Mouse (Mus musculus) frontal cortex, postnatal 36 days (tissue): Measurements from ENCODE around the gene Terf2ip.
A peak's percentile ranks its signal among the peaks of the same experiment; 100 is the strongest.

ENCODE experiments used
- DNase-seq, 2 experiments: peaks; one replicate each; pipeline ENCODE4 v3.0.0; 2022; ENCODE audit warnings: low spot score in 2 of 2

Gene Terf2ip

GRCm38 (mm10) chr8:112009558-112009957 is 1.6 kb upstream of the Terf2ip start:
- DNase-seq: no peak

DNA sequence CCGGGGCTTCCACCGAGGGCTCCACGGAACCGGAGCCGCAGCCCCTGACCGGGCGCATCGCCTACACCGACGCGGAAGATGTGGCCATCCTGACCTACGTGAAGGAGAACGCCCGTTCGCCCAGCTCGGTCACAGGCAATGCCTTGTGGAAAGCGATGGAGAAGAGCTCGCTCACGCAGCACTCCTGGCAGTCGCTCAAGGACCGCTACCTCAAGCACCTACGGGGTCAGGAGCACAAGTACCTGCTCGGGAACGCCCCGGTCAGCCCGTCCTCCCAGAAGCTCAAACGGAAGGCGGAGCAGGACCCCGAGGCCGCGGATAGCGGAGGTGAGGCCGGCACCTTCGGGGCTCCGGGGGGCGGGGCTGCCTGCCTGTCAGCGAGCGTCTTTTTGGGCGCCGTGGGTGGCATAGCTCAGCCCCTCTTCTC is 631 bp downstream of the Terf2ip start:
- DNase-seq: peak; percentile 19 to 24

DNA sequence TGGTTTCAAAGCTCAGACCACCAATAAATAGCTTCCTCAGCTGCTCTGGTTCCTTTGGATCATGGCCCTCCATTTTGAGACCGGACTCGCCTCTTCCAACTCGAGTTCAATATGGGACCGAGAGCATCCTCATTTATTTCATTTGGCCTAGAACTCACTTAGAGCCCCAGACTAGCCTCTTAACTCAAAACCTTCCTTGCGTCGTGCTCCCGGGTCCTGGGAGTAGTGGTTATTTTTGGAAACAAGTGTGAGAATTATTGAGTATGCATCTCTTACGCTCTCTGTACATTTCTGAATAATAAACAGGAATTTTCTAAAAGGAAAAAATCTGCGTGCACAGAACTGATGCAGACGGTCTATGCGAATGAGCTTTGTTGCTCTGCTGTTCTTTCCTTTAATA is 3.7 kb downstream of the Terf2ip start, which contains the start of gene Gm6793:
Gene Gm6793, minus strand, starts transcription at position 101 of the 400 bp plus-strand sequence.
- DNase-seq: no peak

GRCm38 (mm10) chr8:112029455-112029854 is 18.3 kb downstream of the Terf2ip start:
- DNase-seq: no peak

- DNase-seq: no peak
These were observed 19.5 kb downstream of the Terf2ip start for GRCm38 (mm10) chr8:112030663-112031062.

GRCm38 (mm10) chr8:112033071-112033470 is 21.9 kb downstream of the Terf2ip start:
- no peak for DNase-seq

GRCm38 (mm10) chr8:112034603-112035002 is 23.4 kb downstream of the Terf2ip start:
- DNase-seq: peak in 1 of 2 experiments; percentile 29

- DNase-seq: no peak
These were observed 26.3 kb downstream of the Terf2ip start for GRCm38 (mm10) chr8:112037521-112037920.

DNA sequence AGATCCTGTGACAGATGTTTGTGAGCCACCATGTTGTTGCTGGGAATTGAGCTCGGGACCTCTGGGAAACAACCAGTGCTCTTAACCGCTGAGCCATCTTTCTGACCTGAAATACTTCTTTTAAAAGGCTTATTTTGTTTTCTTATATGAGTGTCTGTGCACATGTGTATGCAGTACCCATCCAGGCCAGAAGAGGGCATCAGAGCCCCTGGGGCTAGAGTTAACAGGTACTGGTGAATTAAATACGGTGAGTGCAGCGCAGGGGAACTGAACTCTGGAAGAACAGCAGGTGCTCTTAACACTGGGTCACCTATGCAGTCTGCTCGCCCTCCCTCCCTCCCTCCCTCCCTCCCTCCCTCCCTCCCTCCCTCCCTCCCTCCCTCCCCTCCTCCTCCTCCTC is 34.0 kb downstream of the Terf2ip start:
- no peak for DNase-seq

DNA sequence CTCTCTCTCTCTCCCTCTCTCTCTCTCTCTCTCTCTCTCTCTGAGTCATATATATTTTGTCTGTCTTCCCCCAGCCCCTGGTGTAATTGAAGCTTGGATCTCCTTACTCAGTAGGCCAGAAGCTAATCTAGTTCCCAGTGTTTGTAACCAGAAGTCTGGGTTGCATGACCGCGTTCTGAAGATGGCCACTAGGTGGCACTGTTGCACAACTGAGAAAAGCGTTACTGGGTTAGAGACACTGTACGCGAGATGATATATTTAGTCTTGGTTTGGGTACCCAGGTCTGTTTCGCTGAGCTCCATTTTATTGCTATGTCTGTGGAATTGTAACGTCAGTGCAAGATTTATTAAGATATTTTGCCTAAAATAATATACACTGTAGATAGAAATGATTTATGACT is 34.7 kb downstream of the Terf2ip start:
- DNase-seq: peak; percentile 86 to 93

- no peak for DNase-seq
These were observed 37.1 kb downstream of the Terf2ip start for GRCm38 (mm10) chr8:112048293-112048692.

- DNase-seq: no peak
These were observed 38.8 kb downstream of the Terf2ip start for GRCm38 (mm10) chr8:112049984-112050383.

DNA sequence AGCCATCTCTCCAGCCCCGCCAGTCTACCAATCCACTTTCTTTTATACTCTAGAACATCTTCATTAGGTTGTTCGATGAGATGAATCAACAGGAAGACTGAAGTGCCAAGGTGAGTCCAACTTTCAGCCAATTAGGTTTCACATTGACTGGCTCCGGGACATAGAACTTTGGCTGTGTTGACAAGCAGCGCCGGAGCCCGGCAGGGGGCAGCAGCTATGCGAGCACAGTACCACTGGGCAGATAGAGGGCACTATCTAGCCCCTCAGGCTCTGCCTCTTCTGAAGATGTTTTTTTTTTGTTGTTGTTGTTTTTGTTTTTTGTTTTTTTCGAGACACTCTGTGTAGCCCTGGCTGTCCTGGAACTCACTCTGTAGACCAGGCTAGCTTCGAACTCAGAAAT is 40.3 kb downstream of the Terf2ip start:
- DNase-seq: no peak

GRCm38 (mm10) chr8:112054456-112054855 is 43.3 kb downstream of the Terf2ip start:
- DNase-seq: no peak

DNA sequence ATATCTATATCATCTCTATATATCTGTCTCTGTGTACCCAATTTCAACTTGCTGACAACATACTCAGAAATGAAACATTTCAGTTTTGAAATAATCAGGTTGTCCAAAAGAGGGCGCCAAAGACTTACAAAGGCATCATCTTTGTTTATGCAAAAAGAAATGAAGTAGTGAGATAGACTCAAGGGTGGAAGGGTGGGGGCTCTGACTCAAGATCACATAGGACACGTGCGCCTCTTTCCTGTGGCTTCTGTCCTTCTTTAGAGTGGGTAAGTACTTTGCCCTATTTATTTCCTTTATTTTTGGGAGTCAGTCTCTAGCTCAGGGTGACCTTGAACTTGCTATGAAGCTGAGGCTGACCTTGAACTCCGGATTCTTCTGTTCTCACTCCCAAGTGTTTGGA is 50.2 kb downstream of the Terf2ip start:
- DNase-seq: peak in 1 of 2 experiments; percentile 69
